Mouse (Mus musculus): ENCODE measurements around the gene Nrcam. TPM values are rescaled to one million over a fixed set of nuclear protein-coding genes. Genes with fewer than 3 reads are reported as not detected.
A peak's percentile ranks its signal among the peaks of the same experiment; 100 is the strongest.

The Nrcam gene
- total RNA-seq, 2 experiments from 2014 or later, result 531 TPM

DNA sequence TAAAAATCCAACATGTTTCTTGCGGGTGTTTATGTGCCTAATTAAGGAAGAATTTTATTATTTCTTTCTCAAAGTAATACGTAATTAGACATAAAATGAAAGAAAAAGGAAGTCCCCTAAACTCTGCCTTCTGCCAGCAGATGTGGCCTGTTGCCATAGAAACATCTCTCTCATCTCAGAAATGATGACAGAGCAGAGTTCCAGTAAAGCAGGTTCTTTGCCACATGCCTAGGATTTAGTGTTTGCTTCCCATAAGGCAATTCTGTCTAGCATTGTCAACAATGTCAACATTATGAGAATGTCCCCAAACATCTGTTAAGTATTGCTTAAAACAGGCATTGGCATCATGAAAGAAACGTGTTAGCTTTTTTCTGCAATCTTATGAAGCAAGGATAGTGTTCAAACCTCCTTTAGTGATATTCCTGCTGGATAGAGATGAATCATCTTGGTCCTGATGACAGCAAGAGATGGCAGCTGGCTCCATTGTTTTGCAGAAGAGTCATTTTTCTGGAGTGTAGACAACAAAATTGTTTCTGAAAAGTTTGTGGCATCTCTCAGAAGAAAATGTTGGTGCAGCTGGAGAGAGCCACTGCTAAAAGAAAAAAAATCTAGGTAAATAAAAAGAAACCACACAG lies 42.5 kb downstream of the Nrcam start:
- DNase-seq, result no peak

DNA sequence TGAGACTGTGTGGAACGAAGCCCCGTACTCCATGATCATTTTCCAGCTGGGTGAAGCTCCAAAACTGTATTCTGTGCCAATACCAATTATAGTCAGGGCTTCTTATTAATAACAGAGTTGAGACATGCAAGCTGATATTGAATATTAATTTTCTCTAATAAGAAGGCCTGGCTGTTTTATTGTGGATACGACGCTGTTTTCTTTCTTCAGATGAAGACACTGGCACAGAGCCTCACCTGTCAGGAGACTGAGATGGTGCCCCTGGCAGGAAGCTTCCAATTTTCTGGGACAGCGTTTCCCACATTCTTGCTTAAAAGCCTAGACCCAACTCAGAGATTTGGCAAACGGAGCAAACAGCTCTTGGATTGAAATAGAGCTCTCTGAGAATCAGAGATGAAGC lies 47.3 kb downstream of the Nrcam start:
- no peak for DNase-seq

DNA sequence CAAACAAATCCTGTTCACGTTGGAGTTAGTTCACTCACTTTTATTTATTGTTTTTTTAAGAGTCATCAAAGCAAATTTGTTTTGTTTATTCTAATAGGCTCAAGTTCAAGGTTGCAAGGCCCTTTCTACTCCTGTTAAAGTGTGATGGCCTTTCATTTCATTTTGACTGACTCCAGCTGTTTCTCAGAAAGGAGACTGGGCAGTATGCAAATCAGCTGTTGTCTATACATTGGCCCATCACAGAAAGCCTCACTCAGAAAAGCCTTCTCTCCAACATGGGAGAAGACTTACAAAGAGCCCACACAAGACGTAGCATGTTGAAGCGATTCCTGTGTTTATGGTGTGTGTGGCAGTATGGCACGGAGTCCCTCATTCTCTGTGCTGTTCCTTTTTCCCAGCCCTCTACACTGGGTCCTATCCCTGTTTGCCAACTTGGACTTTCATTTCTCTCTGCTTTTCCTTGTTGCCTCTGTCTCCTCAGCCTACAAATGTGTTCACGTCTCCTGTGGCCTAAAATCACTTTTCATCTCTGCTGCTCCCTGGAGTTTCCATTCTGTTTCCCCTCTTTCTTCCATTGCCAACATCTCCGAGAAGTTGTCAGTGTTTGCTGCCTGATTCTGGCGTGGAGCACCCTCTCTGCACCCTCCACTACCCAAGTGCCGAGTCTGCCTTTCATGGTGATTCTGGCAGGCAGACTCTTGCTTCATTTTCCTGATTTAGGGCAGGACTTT lies 49.9 kb downstream of the Nrcam start:
- DNase-seq, result no peak

DNA sequence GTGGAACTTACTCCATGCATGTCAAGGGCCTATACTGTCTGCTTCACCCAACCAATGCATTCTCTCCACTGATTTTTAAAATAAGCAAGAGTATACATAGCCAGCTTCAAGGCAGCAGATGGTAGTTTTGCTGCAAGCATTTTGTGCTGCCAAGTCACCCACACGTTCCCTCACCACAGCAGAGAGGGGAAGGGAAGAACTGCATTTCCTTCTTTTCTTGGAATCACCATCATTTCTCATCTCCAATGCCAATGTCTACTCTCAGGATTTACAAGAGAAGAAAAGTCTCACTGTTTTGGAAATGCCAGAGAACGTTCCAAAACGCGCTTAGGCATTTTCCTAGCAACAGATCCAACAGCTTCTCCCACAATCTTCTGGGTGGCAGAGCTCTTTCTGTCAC lies 52.1 kb downstream of the Nrcam start:
- peak; percentile 73 to 77 for DNase-seq

DNA sequence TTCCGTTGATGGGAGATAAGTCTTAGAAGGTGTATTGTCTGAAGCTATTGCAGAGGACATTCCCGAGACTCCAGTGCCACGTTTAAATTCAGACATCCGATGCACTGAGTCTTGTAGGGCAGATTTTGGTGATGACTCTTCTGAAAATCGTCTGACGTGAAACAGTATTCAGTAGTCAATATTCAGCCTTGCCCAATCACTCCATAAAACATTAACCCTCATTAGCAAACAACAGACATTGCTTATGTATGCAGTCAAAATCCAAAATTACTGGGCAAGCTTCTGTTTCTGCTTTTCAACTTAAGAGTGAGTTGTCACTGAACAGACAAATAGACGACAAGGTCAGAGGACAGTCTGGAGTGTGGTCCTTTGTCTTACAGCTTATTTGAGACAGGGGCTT lies 57.7 kb downstream of the Nrcam start:
- DNase-seq, result no peak

DNA sequence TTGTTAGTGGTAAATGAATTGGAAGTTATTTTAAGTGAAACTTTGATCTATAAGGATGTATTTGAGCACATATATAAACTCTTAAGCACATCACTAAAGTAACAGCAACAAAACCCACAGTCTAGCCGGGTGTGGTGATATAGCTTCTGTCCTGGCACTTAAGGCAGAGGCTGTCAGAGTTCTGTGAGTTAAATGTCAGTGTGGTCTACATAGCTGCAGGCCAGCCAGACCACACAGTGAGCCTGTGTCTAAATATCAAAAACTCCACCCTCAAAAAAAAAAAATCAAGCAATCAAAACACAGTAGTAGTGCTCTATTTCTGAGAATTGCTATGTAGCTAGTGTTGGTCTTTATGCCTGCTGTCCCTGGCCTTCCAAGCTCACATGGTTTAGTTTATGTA lies 59.5 kb downstream of the Nrcam start:
- DNase-seq, result no peak

DNA sequence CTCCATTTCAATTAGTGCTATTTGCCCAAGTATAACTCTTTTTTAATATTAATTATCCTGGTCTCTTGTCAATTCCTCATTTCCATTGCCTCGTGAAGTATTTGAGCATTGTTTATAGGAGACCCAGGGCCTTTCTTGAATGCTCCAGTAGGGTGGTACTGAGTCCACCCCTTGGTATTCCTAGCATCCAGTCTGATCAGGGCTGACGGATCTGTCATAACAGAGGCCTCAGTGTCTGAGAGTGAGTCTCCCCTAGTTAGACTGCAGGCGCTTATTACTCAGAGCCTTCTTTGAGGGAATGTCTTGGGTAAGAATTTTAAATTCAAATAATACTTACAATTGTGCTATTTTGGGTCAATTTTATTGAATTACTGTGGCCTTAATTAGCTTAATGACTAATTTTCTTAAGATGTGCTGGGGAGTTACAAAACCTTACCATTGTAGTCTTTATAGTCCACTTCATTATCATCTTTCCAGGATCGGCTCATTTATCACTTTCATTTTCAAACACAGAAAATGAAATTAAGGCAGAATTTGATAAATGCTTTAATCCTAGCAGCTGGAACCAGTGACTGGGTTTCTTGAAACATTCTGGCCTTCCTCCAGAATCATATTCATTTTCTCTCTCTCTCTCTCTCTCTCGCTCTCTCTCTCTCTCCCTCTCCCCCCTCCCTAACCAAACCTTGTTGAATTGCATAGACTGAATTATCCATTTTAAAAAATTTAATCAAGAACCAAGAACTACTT lies 61.9 kb downstream of the Nrcam start:
- no peak for DNase-seq

DNA sequence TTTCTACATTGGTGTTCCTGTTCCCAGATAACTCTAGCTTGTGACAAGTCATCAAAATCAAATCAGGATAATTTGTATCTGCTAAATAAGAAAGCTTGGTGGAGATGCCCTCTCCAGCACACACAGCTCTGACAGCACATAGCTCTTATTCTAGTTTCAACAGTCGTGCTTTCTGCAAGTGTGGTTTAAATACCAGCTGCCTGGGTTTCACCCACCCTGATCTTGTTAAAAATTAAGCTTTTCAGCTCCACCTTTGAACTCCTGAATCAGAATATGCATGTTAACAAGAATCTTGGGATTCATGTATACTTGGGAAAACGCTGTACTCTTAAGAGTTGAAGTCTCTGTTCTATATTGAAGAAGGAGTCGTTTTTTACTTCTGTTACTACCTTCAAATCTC lies 66.2 kb downstream of the Nrcam start:
- DNase-seq, result no peak

DNA sequence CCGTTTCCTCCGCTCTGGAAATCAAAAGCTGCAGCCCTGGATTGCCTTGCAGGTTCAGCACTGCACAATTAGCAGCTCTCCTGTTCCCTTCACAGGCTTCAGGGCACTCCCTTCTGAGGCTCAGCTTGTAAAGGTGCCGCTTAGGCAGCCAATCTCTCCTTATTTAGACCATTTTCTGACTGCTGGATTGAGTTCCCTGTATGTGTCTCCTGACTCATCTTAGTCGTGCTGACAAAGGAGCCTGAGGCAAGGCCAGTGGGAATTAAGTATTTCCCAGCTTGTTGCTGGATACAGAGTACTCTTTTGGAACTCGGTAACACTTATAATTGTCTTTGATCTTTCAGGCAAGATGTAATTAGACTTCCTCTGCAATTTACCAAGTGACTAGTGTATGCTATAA lies 69.1 kb downstream of the Nrcam start:
- DNase-seq, result no peak

DNA sequence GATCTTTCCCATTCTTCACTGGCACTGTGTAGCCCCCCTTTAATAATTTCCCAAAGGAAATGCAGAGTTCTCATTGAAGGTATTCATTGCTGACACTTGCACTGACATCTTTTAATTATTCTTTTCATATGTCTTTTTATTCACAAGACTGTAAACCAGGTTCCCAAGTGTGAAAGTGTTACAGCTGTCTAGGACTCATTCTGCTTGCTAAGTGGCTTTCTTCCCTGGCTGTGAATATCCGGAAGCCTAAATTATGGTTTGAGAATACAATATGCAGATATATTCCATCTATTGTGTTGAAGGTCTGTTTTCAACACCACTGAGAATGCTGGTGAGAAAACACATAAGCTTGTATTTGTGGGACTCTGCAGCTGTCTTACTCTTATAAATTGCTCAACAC lies 73.4 kb downstream of the Nrcam start:
- no peak for DNase-seq

DNA sequence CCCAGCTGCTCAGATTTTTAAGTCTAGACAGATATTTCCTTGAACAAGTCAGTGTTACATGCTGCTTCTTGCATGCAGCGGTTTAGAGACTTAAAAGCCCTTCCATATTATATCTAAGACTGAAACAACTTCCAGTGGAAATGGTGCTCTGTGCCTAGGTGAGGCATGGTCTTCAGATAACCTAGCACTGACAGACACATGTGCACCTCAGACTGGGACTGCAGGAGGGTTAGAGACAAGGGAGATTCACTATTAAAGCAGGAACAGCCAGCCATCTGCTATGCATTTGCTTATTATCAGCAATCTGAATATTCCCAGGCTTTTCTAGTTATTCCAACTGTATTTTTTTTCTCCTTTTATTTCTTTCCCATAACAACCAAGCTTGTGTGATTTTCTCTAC lies 74.6 kb downstream of the Nrcam start:
- no peak for DNase-seq

DNA sequence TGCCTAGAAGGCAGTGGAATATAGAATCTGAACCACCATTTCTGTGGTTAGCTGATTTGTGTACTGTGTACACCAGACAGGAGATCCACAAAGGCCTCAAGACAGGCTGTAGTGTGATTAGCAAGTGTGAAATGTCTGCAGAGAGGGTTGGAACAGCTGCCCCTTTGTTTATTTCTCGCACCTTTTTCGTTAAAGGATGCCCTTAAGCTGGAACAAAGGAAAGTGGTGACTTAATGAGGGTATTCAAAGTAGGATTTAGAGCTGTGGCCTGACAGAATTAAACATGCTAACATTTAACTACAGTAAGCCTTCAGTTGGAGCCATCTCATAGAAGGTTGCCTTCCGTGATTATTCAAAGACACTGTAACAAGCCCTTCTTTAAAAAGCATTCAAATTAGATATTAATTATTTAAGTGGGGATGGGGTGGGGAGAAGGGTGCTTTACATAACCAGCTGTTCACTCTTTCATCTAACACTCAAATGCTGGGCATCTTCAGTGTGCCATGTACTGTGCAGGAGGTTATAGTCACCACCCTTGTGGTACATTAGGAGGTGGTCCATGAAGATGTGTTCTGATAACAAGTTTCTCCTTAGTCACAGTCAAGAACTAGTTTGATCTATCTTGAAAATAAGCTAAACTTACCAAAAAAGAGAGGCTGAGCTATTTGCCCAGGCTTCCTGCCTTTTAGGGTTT lies 75.2 kb downstream of the Nrcam start:
- no peak for DNase-seq

DNA sequence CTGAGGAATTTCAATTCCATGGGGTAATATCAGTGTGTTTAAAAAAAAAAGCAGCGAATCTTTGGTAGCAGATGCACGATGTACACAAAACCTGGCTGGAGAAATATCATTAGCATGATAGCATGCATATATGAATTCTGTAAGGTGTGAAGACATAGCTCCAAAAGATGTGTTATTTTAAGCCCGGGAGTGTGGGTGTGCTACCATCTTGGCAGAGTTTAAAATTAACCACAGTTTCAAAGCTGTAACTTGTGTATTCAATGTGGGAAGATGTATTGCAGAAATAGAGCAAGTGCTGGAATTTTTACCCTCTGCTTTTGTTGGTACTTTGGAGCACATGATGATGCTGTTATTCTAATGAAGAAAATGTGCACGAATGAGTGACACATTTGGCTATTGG lies 81.1 kb downstream of the Nrcam start:
- peak in 1 of 2 experiments; percentile 25 for DNase-seq

DNA sequence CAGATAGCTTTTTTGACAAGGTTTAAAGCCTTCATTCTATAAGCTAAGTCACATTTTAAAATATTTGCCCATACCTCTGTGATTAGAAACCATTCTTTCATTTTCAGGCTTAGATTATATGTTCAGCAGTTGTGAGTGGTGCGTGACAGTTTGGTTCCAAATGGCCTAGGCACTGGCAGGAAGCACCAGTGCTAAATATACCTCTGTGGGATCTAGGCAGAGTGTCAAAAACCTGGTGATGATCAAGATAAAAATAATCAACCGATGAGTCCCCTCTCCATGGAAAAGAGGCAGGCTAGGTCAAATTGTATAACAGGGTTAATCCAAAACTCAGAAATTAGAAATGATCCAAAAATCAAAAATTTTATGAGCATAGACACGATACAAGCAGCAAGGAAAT lies 82.3 kb downstream of the Nrcam start:
- no peak for DNase-seq

DNA sequence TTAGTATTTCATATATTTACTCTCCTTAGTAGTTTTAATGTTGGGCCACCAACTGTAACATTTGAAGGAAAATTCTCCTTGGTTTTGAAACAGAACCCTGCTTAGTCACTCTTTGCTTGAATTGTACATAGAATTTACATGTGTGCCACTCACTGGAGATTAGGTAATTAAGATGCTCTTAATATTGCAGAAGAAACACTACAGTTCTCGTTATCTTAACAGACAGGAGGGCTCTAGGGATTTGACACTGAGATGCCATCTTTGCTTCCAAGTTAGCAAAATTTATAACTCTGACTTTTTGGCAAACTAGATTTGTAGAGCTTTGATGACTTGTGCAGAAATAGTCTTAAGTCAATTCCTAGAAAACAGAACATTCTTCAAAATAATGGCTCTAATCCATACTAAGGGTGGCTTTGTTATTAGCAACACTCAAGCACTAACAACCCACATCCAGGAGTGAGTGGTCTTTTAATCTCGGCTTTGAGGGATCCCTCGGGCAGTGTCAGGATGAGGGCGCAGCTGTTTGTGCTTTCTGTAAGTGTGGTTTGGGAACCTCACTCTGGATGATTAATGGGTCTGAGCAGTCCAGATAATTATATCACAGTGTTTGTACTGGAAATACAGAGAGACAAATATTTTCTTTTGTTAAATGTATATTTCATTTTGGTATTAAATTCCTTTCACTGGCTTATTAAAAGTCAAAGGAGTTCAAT lies 93.6 kb downstream of the Nrcam start:
- no peak for DNase-seq

DNA sequence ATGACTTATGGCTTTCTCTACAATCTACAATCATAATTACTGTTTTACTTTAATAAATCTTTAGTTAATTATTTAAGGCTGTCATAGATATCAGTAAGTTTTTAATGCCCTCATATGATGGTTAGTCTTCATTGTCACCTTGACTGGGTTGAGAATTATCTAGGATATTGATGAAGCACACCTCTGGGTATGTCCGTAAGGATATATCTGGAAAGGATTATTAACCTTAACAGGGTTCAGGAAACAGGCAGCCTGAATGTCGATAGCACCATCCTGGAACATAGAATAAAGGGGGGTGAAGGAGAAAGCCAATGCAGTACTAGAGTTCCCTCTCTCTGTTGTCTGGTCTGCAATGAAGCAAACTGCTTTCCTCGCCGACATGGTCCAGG lies 94.2 kb downstream of the Nrcam start:
- DNase-seq, result no peak

DNA sequence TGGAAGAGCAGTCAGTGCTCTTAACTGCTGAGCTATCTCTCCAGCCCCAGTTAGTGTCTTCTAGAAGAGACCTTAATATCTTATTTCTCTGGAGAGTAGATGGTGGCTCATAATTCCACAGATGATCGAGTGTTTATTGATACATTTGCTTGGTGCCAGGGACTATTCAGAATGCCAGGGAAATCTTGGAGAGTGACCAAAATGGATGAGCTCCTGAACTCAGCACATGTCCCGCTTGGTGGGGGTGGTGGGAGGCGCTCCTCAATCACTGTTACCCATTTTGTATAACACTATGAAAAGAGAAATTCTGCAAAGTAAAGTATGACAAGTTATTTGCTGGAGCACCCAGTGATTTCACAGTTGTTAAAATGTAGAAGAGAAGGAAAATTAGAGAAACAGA lies 95.3 kb downstream of the Nrcam start:
- peak in 1 of 2 experiments; percentile 37 for DNase-seq

DNA sequence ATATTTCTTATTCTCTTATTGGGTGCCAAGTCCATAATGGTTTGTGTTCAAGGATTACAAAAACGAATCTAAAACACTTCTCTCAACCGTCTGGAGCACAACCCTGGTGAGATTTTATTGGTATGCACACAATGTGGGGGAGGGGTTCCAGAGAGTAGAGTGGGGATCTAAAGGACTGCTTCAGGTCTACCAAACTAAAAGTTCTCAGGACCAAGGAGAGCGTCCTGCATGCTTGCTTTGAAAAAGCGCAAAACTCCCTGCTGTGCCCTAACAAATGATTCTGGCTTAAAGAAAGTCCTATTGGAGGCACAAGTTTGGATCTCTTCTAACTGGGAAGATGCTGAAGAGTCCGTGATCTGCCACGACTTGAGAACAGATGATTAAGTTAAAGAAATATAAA lies 96.4 kb downstream of the Nrcam start:
- DNase-seq, result no peak

DNA sequence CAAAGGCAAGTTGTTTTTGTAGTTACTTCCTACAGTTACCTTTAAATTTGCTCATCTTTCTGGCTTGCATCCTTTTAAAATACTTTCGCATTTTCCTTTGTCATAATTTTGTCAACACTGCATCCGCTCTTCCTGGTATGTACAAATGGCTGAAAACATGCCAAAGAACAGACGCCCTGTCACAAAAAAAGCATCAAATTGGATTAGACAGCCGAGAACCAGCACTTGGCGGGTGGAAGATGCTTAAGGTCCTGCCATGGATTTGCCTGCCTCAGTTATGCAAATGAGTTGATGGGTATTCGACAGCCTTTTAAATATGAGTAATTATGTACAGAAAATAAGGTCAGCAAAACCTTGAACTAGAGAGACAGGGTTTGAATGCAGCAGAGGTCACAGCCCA lies 101.7 kb downstream of the Nrcam start:
- no peak for DNase-seq

DNA sequence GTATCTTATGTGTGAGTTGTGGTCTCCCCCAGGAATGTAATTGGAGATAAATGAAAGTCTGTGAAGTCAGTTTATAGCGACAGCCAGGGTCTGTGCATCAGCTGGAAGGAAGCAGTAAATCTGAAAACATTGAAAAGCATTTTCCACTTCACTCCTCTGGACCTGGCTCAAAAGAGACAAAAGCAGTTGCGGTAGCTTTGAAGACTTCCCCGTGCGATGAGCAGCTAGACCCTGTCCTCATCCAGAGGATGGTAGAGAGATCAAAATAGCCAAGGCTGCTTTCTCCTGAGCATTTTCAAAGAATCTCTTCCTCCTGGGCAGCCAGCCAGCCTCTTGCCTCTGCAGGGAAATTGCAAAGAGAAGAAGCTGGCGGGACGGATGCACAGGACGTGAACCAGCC lies 102.3 kb downstream of the Nrcam start:
- no peak for DNase-seq

DNA sequence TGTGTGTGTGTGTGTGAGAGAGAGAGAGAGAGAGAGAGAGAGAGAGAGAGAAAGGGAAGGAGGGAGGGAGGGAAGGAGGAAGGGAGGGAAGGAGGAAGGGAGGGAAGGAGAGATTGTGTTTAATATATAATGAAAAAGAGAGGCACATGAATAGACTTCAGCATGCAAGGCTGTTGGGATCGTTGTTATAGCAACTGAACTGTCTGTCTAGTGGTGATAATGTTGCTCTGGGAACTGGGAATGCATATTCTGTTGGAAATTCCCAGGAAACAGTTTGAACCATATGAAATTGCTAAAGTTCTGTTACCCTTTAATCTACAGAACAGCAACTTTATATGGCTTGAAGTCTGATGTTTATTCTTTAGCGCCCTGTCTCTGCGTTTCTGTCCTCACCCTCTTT lies 104.0 kb downstream of the Nrcam start:
- DNase-seq, result no peak

DNA sequence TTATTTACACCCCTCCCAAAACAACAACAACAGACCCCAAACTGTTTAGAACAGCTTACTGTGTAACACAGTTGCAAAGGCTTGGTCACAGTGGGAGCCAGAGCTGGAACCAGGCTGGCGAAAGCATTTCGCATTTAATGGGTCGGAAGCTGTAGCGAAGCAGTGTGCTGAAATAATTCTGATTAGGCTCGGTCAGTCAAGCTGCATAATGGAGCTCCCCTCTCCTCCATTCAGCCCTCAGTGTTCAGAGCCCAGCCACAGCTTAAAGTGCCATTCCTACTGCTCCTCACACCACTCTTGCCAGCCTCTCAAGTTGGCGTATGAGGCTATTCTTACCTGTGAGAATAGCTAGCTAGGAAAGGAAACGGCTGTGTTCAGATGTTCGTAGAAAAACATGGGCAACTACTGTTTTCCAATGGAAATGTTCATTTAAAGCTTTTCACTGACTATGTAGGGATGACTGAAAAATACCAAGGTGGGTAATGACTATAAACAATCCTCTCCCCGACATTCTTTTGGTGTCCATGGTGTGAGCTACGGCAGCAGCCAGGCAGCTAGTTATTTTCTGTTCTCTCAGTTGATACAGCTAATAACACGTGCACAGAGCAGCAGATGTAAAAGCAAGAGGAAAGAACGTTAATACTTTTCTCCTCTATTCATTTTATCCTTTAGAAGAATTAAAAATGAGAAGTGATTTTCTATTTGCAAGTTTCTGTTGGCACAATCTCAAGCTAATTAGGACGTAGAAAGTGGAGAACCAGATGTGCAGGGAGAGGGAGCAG lies 108.6 kb downstream of the Nrcam start:
- DNase-seq, result peak in 1 of 2 experiments; percentile 16

Data from layer of hippocampus, postnatal 36 days (tissue).